Mouse (Mus musculus) liver, embryonic 15.5 days (tissue): Measurements from ENCODE around the gene Cyp2s1. TPM values are rescaled to one million over a fixed set of nuclear protein-coding genes. Genes with fewer than 3 reads are reported as not detected.
A peak's percentile ranks its signal among the peaks of the same experiment; 100 is the strongest.

Experiments
- ATAC-seq: fragments of 200-750 bp; cut with Nextera tagmentation; 2 replicates; pipeline ENCODE4 v1.8.0; 2017; ENCODE audit warnings: moderate number of reproducible peaks, mild to moderate bottlenecking, moderate library complexity; ENCODE audit not compliant: insufficient read depth
- H3K27ac ChIP-seq: fragments of 300-500 bp; sonication (generic); replicated peaks from 2 replicates; pipeline ENCODE4 v1.5.1; 2015; ENCODE audit warnings: mild to moderate bottlenecking, inconsistent platforms
- H3K27me3 ChIP-seq: fragments of 300-500 bp; sonication (generic); 2 replicates; pipeline ENCODE4 v1.6.1; 2015; ENCODE audit warnings: mild to moderate bottlenecking, inconsistent platforms
- H3K36me3 ChIP-seq: fragments of 300-500 bp; sonication (generic); replicated peaks from 2 replicates; pipeline ENCODE4 v1.6.1; 2015; ENCODE audit warnings: moderate library complexity, mild to moderate bottlenecking, inconsistent platforms
- H3K4me1 ChIP-seq: fragments of 300-500 bp; sonication (generic); replicated peaks from 2 replicates; pipeline ENCODE4 v1.6.1; 2015; ENCODE audit warnings: inconsistent platforms
- H3K4me2 ChIP-seq: fragments of 300-500 bp; sonication (generic); 2 replicates; pipeline ENCODE4 v1.6.1; 2015; ENCODE audit warnings: moderate library complexity, mild to moderate bottlenecking, inconsistent platforms
- H3K4me3 ChIP-seq: fragments of 300-500 bp; sonication (generic); replicated peaks from 2 replicates; pipeline ENCODE4 v1.5.1; 2015; ENCODE audit warnings: mild to moderate bottlenecking, inconsistent platforms
- H3K9ac ChIP-seq: fragments of 300-500 bp; sonication (generic); 2 replicates; pipeline ENCODE4 v1.6.1; 2015; ENCODE audit warnings: moderate library complexity, mild to moderate bottlenecking, inconsistent platforms
- H3K9me3 ChIP-seq: fragments of 300-500 bp; sonication (generic); replicated peaks from 2 replicates; pipeline ENCODE4 v1.6.1; 2016; ENCODE audit warnings: inconsistent platforms
- WGBS: fragments of 180-500 bp; shearing (Covaris S2); methylation state at CpG from one replicate; pipeline ENCODE4 v1.1.7; 2015; ENCODE audit warnings: mixed read lengths; ENCODE audit not compliant: insufficient replicate concordance; 5-methylcytosine and 5-hydroxymethylcytosine counted together
- polyA plus RNA-seq: library from polyadenylated mRNA; unstranded; fragments of >200 nt; fragmentation: Nextera tagmentation; extraction: Ambion mirVana; gene quantifications from 2 replicates; pipeline ENCODE4 v1.2.1, GENCODE M21; 2015

Cyp2s1 gene
- polyA plus RNA-seq, 1 experiment from 2014 or later, result 0.46 TPM

DNA sequence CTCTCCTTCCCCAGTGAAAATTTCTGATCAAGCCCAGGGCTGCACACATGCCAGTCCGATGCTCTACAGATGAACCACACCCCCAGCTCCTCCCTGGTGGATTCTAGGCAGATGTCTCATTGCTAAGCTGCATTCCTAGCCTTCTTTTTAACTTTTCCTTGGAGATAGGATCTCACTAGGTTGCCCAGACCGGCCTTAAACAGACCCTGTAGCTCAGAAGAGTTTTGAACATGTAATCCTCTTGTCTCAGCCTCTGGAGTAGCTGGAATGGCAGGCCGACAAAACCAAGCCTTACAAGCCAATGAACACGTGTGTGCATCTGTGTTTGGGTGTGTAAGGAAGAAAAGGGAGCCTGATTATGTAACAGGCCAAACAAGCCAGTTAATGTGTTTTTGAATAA, 36.0 kb downstream of the Cyp2s1 start:
- ATAC-seq, result no peak
- no peaks in the 10 kb centered on the region for H3K27me3 ChIP-seq
- H3K27ac ChIP-seq, result no peak overlapping the region
- 32% methylated on average over 4 of the region's 4 CpGs for WGBS
- no peak overlapping the region for H3K9ac ChIP-seq
- peaks cover 21% of the 10 kb centered on the region for H3K4me1 ChIP-seq
- no peak overlapping the region for H3K4me2 ChIP-seq
- H3K36me3 ChIP-seq, result no peaks in the 10 kb centered on the region
- H3K9me3 ChIP-seq, result no peaks in the 10 kb centered on the region
- no peak overlapping the region for H3K4me3 ChIP-seq

DNA sequence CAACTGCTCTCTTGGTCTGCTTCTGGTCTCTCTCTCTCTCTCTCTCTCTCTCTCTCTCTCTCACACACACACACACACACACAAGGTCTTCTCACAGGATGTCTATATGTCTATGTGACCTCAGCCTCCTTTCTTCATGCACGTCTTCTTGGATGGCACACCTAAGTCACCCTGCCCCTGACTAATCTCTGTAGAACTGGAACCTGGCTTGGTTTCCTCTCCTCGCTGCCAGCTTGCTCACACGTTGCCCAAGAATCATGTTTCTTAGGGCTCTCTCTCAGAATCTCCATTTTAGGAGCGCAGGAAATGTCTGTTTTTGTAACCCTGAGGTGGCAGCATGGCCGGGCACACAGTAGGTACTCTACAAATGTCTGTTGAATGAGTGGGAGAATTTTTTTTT, 36.7 kb downstream of the Cyp2s1 start:
- no peak for ATAC-seq
- H3K4me3 ChIP-seq, result no peak overlapping the region
- H3K4me2 ChIP-seq, result no peak overlapping the region
- H3K27ac ChIP-seq, result no peak overlapping the region
- WGBS, result 71% methylated on average over 5 of the region's 5 CpGs
- H3K27me3 ChIP-seq, result no peaks in the 10 kb centered on the region
- peaks cover 21% of the 10 kb centered on the region for H3K4me1 ChIP-seq
- no peaks in the 10 kb centered on the region for H3K9me3 ChIP-seq
- no peaks in the 10 kb centered on the region for H3K36me3 ChIP-seq
- no peak overlapping the region for H3K9ac ChIP-seq

DNA sequence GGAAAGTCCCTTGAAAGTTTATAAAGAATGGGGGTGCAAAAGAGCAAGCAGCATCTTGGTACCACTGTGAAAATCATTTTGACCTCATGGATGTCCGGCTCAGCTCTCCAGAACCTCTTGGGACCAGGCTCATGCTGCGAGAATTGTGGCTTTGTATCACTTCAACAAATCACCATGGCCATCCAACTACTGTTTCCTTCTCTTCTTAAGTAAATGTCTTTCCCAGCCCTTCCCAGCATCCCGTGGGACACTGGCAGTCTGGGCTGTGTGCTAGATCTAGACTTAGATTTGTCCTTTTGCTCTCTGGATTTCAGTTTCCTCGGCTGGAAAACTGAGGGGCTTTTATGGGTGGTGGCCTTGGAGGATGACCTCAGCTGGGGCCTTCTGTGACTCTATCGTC, 48.5 kb downstream of the Cyp2s1 start:
- no peak for ATAC-seq
- Histone ChIP-seq H3K4me2 (no peak overlapping the region), H3K36me3 (no peaks in the 10 kb centered on the region), H3K4me3 (no peak overlapping the region), H3K9me3 (no peaks in the 10 kb centered on the region), H3K27me3 (no peaks in the 10 kb centered on the region), H3K4me1 (no peaks in the 10 kb centered on the region), H3K9ac (no peak overlapping the region), H3K27ac (no peak overlapping the region)
- 66% methylated on average over 5 of the region's 5 CpGs for whole genome bisulfite sequencing

DNA sequence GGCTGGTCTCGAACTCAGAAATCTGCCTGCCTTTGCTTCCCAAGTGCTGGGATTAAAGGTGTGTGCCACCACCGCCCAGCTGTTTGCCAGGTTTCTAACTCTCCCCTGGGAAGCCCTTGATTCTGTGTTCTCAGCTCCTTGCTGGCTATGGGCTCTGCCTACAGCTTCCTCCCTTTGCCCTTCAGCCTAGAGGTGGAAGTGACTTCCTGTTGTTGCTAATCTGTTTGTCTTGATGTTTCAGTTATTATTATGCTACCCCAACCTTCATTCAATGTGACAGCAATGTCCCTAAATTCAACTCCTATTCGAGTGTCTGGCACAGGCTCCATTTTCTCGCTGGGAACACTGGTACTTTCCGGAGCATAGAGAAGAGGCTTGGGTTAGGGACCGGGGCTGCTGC, 50.6 kb downstream of the Cyp2s1 start:
- H3K4me2 ChIP-seq, result no peak overlapping the region
- no peaks in the 10 kb centered on the region for H3K9me3 ChIP-seq
- ATAC-seq, result no peak
- no peak overlapping the region for H3K9ac ChIP-seq
- no peaks in the 10 kb centered on the region for H3K4me1 ChIP-seq
- no peaks in the 10 kb centered on the region for H3K36me3 ChIP-seq
- WGBS, result 70% methylated on average over 6 of the region's 6 CpGs
- no peak overlapping the region for H3K27ac ChIP-seq
- no peak overlapping the region for H3K4me3 ChIP-seq
- H3K27me3 ChIP-seq, result no peaks in the 10 kb centered on the region

DNA sequence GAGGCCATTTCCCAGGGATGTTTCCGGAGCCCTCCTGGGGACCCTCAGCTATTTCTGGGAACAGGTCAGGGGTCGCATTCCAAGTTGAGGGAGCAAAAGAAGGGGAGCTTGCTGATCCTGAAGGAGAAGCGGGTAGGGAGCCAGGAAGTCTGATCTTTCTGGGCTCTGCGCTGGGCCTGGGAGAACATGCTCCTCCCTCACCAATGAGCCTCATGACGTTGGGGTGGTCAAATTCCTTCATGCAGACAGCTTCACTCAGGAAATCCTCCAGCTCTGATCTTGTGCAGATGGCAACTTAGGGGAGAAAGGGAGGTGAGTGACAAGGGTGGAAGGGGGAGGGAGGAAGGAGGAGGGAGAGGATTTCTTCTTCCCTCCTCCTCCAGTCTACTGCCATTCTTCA, 52.5 kb downstream of the Cyp2s1 start:
- no peak for ATAC-seq
- Histone ChIP-seq H3K4me2 (no peak overlapping the region), H3K9me3 (no peaks in the 10 kb centered on the region), H3K27ac (no peak overlapping the region), H3K36me3 (no peaks in the 10 kb centered on the region), H3K4me1 (no peaks in the 10 kb centered on the region), H3K4me3 (no peak overlapping the region), H3K9ac (no peak overlapping the region), H3K27me3 (no peaks in the 10 kb centered on the region)
- WGBS, result 52% methylated on average over 5 of the region's 5 CpGs

DNA sequence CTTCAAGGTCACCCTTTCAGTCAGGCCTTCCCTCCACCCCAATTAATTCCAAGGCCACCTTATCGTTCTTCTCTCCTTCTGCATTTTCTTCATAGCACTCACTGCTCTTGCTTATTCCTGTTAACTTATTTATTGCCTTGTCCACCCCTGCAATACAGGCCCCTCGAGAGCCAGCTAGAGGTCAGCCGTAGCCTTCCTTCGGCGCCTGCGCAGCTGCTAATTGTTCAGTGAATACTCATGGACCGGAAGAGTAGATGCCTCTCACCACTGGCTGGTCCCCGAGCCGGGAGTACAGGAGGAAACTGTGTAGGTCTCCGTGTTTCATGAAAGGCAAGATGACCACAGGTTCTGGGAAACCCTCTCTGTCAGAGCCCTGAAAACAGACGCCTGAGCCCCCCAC, 53.0 kb downstream of the Cyp2s1 start:
- Histone ChIP-seq H3K9me3 (no peaks in the 10 kb centered on the region), H3K27me3 (no peaks in the 10 kb centered on the region), H3K27ac (no peak overlapping the region), H3K4me3 (no peak overlapping the region), H3K4me1 (no peaks in the 10 kb centered on the region), H3K9ac (no peak overlapping the region), H3K4me2 (no peak overlapping the region), H3K36me3 (no peaks in the 10 kb centered on the region)
- 59% methylated on average over 11 of the region's 11 CpGs for WGBS
- ATAC-seq, result peak; percentile 54; the same call in 1 of the 2 replicates

DNA sequence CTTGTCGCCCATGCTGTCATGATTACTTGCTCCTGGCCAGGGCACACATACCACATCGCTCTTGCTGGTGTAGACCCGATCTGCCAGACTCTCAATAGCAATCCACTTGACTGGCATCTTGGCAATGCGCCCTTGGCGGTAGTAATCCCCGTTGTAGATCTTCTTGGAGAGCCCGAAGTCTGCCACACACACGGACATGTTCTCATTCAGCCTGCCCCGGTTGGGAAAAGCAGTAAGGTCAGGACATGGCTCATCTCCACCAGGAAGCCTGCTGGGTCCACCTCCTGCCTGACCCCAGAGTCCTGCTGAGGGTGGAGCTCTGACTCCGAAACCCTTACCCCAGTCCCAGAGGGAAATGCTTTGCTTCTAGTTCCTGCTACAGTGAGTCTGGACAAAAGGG, 55.4 kb downstream of the Cyp2s1 start:
- Histone ChIP-seq H3K27ac (no peak overlapping the region), H3K4me2 (no peak overlapping the region), H3K9me3 (no peaks in the 10 kb centered on the region), H3K4me1 (0 out of 2 replicates have a peak, but pooled peaks cover 4% of the 10 kb centered on the region), H3K9ac (no peak overlapping the region), H3K27me3 (0 out of 2 replicates have a peak, but pooled peaks cover 3% of the 10 kb centered on the region), H3K4me3 (no peak overlapping the region), H3K36me3 (no peaks in the 10 kb centered on the region)
- WGBS, result 74% methylated on average over 10 of the region's 10 CpGs
- ATAC-seq, result no peak

DNA sequence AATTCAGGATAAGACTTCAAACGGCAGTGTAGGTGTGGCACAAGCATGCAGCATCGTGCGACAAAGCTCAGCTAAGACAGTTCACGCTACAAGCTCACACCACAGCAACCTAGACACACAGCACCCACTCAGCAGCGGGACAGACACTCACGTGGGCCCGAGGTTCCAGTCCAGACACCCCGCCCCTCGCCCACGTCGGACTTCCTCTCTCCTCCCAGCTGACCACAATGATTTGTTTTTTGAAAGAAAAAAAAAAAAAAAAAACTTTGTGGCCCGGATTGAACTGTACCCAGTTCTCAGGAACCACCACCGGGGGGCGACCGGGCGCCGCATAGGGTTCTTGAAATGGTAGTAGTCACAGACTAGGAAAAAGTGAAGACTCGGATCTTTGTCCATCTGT, 60.7 kb downstream of the Cyp2s1 start:
- Histone ChIP-seq H3K9me3 (no peaks in the 10 kb centered on the region), H3K27ac (peak overlapping the region; percentile 97), H3K27me3 (0 out of 2 replicates have a peak, but pooled peaks cover 3% of the 10 kb centered on the region), H3K36me3 (peaks cover 19% of the 10 kb centered on the region), H3K4me2 (peak overlapping the region; percentile 96), H3K9ac (peak overlapping the region; percentile 63), H3K4me1 (peaks cover 39% of the 10 kb centered on the region), H3K4me3 (peak overlapping the region; percentile 80)
- WGBS, result 1% methylated on average over 18 of the region's 18 CpGs
- ATAC-seq, result no peak

DNA sequence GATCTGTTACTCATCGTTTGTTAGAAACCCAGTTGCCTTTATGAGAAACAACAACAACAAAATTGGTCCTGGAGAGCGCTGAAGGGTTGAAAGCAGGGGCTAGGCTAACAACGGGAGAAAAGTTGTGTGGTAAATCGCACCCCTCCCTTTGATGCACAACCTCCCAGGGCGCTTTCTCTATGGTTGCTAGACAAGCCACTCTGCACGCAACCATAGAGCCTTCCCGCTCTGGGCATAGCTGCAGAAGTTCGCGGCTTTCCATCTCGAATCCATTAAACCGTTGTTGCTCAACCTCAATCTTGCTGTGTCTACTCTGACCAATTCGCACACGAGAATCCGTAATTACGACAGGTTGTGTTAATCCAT, 61.3 kb downstream of the Cyp2s1 start:
- Histone ChIP-seq H3K4me1 (peaks cover 41% of the 10 kb centered on the region), H3K4me3 (peak overlapping the region; percentile 80), H3K27me3 (0 out of 2 replicates have a peak, but pooled peaks cover 3% of the 10 kb centered on the region), H3K36me3 (peaks cover 25% of the 10 kb centered on the region), H3K9me3 (no peaks in the 10 kb centered on the region), H3K9ac (peak overlapping the region; percentile 63), H3K27ac (peak overlapping the region; percentile 97), H3K4me2 (peak overlapping the region; percentile 96)
- WGBS, result 0% methylated on average over 15 of the region's 15 CpGs
- ATAC-seq, result peak; percentile 52

DNA sequence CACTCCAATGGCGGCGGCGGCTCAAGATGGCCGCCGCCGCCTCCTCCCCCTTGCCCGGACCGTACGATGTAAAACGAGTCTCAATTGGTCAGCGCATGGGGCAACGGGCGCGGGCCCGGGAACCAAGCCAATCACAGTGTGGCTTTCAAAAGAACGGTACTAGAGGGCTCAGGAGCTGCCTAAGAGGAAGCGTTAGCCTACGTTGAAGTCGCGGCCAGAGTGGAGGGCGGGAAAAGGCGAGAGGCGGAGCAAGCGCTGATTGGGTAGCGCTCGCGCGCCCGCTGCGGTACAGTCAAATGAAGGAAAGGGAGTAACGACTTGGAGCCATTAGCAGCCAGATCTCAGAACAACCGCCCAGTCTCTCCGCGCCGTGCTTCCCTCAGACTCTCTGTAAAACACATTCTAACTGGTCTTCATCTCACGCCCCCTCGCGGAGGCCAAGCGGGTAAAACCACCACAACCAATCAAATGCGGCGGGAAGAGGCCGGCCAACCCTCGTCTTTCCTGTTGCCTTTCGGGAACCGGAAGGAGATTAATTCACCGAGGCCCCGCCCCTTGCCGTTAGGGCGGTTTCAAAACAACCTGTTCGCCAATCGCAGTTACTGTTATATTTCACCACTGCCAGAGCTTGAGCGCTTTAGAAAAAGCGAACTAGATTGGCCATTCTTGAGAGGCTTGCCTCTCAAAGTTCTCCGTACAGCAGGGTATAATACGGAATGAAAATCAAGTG, 61.8 kb downstream of the Cyp2s1 start, which contains the start of gene Hnrnpul1:
Gene Hnrnpul1, minus strand, starts transcription at position 20 of the 730 bp plus-strand sequence.
- Histone ChIP-seq H3K4me2 (peak within 1 kb of the TSS; percentile 96), H3K36me3 (peaks cover 30% of the 10 kb centered on the region), H3K4me3 (peak within 1 kb of the TSS; percentile 80), H3K9ac (peak within 1 kb of the TSS; percentile 88), H3K4me1 (peaks cover 41% of the 10 kb centered on the region), H3K27ac (peak within 1 kb of the TSS; percentile 97), H3K27me3 (0 out of 2 replicates have a peak, but pooled peaks cover 3% of the 10 kb centered on the region), H3K9me3 (no peaks in the 10 kb centered on the region)
- ATAC-seq, result peak; percentile 91
- WGBS, result under 1% methylated on average over 55 of the region's 55 CpGs

DNA sequence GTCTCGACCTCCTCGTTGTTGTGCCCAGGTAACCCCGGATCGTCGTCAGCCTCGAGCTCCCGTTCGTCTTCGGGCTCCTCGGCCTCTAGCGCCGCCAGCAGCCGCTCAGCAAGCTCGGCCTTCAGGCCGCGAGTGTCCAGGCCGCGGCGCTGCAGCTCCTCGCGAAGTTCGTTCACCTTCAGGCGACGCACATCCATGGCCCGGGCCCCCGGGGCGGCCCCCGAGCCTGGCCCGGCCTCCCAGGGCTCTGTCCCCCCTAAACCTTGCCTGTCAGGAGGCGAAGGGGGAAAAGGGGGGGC, 62.3 kb downstream of the Cyp2s1 start:
- Histone ChIP-seq H3K4me1 (peaks cover 41% of the 10 kb centered on the region), H3K36me3 (peaks cover 35% of the 10 kb centered on the region), H3K9ac (peak overlapping the region; percentile 88), H3K27ac (peak overlapping the region; percentile 97), H3K27me3 (0 out of 2 replicates have a peak, but pooled peaks cover 3% of the 10 kb centered on the region), H3K4me2 (peak overlapping the region; percentile 96), H3K4me3 (peak overlapping the region; percentile 80), H3K9me3 (no peaks in the 10 kb centered on the region)
- ATAC-seq, result no peak
- 0% methylated on average over 30 of the region's 30 CpGs for WGBS
